Mouse (Mus musculus): ENCODE data around the gene Gmppa. TPM values are rescaled to one million over a fixed set of nuclear protein-coding genes. Genes with fewer than 3 reads are reported as not detected.

Gene Gmppa
- polyA plus RNA-seq, 1 experiment from 2014 or later, result 93.1 TPM

DNA sequence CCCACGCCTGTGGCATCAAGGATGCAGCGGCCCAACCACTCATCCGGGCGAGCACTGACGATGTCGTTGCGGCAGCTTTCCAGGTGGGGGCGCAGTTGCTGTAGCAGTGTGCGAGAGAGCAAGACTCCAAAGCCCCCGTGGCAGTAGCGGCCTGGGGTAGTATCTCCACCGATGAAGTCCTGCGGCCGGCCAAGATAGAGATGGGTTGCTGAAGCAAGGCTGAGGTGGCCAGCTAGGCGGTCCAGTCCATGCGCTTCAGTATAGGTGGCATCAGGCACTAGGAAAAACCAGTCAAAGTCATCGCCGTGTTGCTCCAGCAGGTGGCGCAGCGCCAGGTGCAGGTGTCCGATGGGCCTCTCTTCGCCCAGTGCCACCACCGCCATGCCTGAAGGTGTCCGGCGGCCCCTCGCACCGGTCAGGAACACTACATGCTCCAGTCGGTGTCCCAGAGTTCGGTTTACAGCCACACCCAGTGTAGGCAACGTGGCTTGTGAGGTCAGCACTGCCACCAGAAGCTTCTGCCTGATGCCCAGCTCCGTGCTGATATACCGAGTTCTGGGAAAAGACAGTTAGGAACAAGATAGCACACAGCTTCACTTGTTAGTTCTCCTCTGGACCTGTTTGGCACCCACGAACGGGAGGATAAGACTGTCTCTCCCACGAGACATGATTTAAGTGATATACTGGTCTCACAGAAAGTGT, 41.7 kb downstream of the Gmppa start:
- WGBS, result 8% methylated on average over 35 of the region's 35 CpGs
- no peak overlapping the region for H3K9ac ChIP-seq (replicated peaks; ENCODE audit: low read depth, low read length)

DNA sequence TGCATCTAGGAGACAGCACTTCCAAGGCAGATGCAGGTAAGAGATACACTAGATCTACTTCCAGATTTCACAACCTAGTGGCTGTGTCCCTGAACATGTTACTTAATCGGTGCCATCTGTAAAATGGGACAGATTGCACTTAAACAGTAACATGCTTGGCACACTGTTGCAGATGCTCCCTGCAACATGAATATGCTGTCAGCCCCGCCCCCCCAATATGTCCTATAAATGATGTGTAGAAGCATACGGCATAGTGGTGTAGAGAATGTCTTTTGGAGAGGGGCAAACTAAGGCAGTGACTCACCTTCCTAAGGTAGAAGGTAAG, 42.2 kb downstream of the Gmppa start:
- H3K9ac ChIP-seq (replicated peaks; ENCODE audit: low read depth, low read length), result peak overlapping the region; percentile 73
- WGBS, result 45% methylated on average over 3 of the region's 3 CpGs
- peak overlapping the region; percentile 79 for H3K4me3 ChIP-seq (replicated peaks; ENCODE audit: low read length)
- H3K27ac ChIP-seq (ENCODE audit: low read length), result no peak overlapping the region
- H3K4me1 ChIP-seq (replicated peaks; ENCODE audit: control insufficient read depth, insufficient read depth, low read length), result peaks cover 41% of the 10 kb centered on the region
- H3K9me3 ChIP-seq (ENCODE audit: control insufficient read depth, low read length), result no peaks in the 10 kb centered on the region
- H3K36me3 ChIP-seq (ENCODE audit: control insufficient read depth, insufficient read depth), result peaks cover 27% of the 10 kb centered on the region
- H3K4me2 ChIP-seq (ENCODE audit: low read length), result peak overlapping the region; percentile 91
- ATAC-seq, result no peak
- H3K27me3 ChIP-seq (replicated peaks; ENCODE audit: control insufficient read depth, insufficient read depth, low read length), result peaks cover 5% of the 10 kb centered on the region; the same call in 1 of the 2 replicates

More for the DNA sequence above, 41.7 kb downstream of the Gmppa start:
- Histone ChIP-seq H3K36me3 (ENCODE audit: control insufficient read depth, insufficient read depth) (peaks cover 23% of the 10 kb centered on the region), H3K4me3 (replicated peaks; ENCODE audit: low read length) (peak overlapping the region; percentile 24), H3K27me3 (replicated peaks; ENCODE audit: control insufficient read depth, insufficient read depth, low read length) (peaks cover 5% of the 10 kb centered on the region; the same call in 1 of the 2 replicates), H3K9me3 (ENCODE audit: control insufficient read depth, low read length) (no peaks in the 10 kb centered on the region), H3K4me1 (replicated peaks; ENCODE audit: control insufficient read depth, insufficient read depth, low read length) (peaks cover 37% of the 10 kb centered on the region), H3K4me2 (ENCODE audit: low read length) (peak overlapping the region; percentile 91), H3K27ac (ENCODE audit: low read length) (no peak overlapping the region)
- no peak for ATAC-seq

DNA sequence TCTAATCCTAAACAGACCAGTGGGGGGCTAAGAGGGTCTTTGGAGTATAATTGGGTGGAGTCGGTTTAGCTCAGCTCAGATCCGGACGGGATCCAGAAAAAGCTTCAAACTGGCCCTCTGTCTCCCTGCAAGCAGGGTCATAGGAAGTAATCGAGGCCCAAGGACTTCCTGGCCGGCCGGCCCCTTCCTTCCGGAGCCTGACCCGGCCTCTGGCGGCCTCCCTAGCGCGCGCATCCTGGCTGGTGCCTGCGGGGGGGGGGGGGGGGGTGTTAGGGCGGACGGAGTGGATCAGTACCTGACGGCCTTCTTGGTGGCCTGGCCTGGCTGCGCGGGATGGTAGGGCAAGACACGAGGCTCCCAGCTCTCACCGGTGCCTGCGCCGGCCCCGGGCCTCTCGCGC, 42.8 kb downstream of the Gmppa start:
- peak overlapping the region; percentile 73 for H3K9ac ChIP-seq (replicated peaks; ENCODE audit: low read depth, low read length)
- peak overlapping the region; percentile 79 for H3K4me3 ChIP-seq (replicated peaks; ENCODE audit: low read length)
- H3K4me2 ChIP-seq (ENCODE audit: low read length), result peak overlapping the region; percentile 91
- H3K27me3 ChIP-seq (replicated peaks; ENCODE audit: control insufficient read depth, insufficient read depth, low read length), result peaks cover 5% of the 10 kb centered on the region; the same call in 1 of the 2 replicates
- H3K4me1 ChIP-seq (replicated peaks; ENCODE audit: control insufficient read depth, insufficient read depth, low read length), result peaks cover 41% of the 10 kb centered on the region
- peaks cover 26% of the 10 kb centered on the region for H3K36me3 ChIP-seq (ENCODE audit: control insufficient read depth, insufficient read depth)
- WGBS, result under 1% methylated on average over 14 of the region's 25 CpGs
- peak overlapping the region; percentile 85; the same call in 1 of the 2 replicates for H3K27ac ChIP-seq (ENCODE audit: low read length)
- no peaks in the 10 kb centered on the region for H3K9me3 ChIP-seq (ENCODE audit: control insufficient read depth, low read length)
- ATAC-seq, result no peak

GRCm38 (mm10) chr1:75478916-75479634, 43.3 kb downstream of the Gmppa start, which contains the start of the genes Chpf and Tmem198:
Gene Chpf, minus strand, starts transcription at chr1:75479307.
Gene Tmem198, plus strand, starts transcription at chr1:75479532.
- peak within 1 kb of the TSS; percentile 85 for H3K27ac ChIP-seq (ENCODE audit: low read length)
- H3K9ac ChIP-seq (replicated peaks; ENCODE audit: low read depth, low read length), result peak within 1 kb of the TSS; percentile 73
- peaks cover 5% of the 10 kb centered on the region; the same call in 1 of the 2 replicates for H3K27me3 ChIP-seq (replicated peaks; ENCODE audit: control insufficient read depth, insufficient read depth, low read length)
- peak; percentile 88 for ATAC-seq
- under 1% methylated on average over 72 of the region's 76 CpGs for WGBS
- H3K9me3 ChIP-seq (ENCODE audit: control insufficient read depth, low read length), result no peaks in the 10 kb centered on the region
- peak within 1 kb of the TSS; percentile 79 for H3K4me3 ChIP-seq (replicated peaks; ENCODE audit: low read length)
- H3K4me2 ChIP-seq (ENCODE audit: low read length), result peak within 1 kb of the TSS; percentile 91
- H3K36me3 ChIP-seq (ENCODE audit: control insufficient read depth, insufficient read depth), result peaks cover 23% of the 10 kb centered on the region
- peaks cover 40% of the 10 kb centered on the region for H3K4me1 ChIP-seq (replicated peaks; ENCODE audit: control insufficient read depth, insufficient read depth, low read length)

DNA sequence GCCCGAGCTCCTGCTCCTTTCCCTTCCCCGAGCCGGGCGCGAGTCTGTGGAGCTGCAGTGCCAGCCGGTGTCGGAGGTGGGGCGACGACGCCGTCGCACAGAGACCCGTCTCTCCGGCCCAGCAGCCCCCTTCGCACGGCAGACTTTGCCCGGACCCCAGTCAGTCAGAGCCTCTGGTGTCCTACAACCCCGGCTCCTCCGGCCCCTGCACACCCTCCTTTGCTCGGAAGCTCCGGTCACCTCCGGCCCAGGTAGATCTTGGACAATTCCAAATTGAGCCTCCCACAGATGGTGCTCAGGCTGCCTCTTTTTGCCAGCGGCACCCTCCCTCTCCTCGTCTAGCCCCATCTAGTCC, 43.9 kb downstream of the Gmppa start:
- Histone ChIP-seq H3K36me3 (ENCODE audit: control insufficient read depth, insufficient read depth) (peaks cover 26% of the 10 kb centered on the region), H3K9ac (replicated peaks; ENCODE audit: low read depth, low read length) (peak overlapping the region; percentile 73), H3K4me3 (replicated peaks; ENCODE audit: low read length) (peak overlapping the region; percentile 79), H3K9me3 (ENCODE audit: control insufficient read depth, low read length) (no peaks in the 10 kb centered on the region), H3K4me2 (ENCODE audit: low read length) (peak overlapping the region; percentile 91), H3K27me3 (replicated peaks; ENCODE audit: control insufficient read depth, insufficient read depth, low read length) (peaks cover 5% of the 10 kb centered on the region; the same call in 1 of the 2 replicates), H3K4me1 (replicated peaks; ENCODE audit: control insufficient read depth, insufficient read depth, low read length) (peaks cover 40% of the 10 kb centered on the region), H3K27ac (ENCODE audit: low read length) (peak overlapping the region; percentile 85)
- no peak for ATAC-seq
- 0% methylated on average over 23 of the region's 24 CpGs for WGBS

DNA sequence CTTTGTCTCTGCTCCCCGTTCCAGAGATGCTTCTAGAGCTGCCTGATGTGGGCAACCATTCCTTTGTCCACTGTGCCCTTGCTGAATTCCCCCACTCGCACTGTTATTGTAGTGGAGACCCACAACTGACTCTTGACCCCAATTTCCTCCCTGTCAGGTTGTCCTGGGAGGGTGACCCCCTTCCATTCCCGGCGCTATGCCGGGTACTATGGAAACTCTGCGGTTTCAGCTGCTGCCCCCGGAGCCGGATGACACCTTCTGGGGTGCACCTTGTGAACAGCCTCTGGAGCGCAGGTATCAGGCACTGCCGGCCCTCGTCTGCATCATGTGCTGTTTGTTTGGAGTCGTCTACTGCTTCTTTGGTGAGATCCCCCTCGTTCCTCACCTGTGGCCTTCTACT, 44.3 kb downstream of the Gmppa start:
- Histone ChIP-seq H3K36me3 (ENCODE audit: control insufficient read depth, insufficient read depth) (peaks cover 26% of the 10 kb centered on the region), H3K27me3 (replicated peaks; ENCODE audit: control insufficient read depth, insufficient read depth, low read length) (peaks cover 7% of the 10 kb centered on the region; the same call in 1 of the 2 replicates), H3K9me3 (ENCODE audit: control insufficient read depth, low read length) (no peaks in the 10 kb centered on the region), H3K27ac (ENCODE audit: low read length) (no peak overlapping the region; the same call in 1 of the 2 replicates), H3K4me1 (replicated peaks; ENCODE audit: control insufficient read depth, insufficient read depth, low read length) (peaks cover 40% of the 10 kb centered on the region), H3K4me3 (replicated peaks; ENCODE audit: low read length) (peak overlapping the region; percentile 79), H3K9ac (replicated peaks; ENCODE audit: low read depth, low read length) (peak overlapping the region; percentile 73), H3K4me2 (ENCODE audit: low read length) (peak overlapping the region; percentile 91)
- WGBS, result 15% methylated on average over 13 of the region's 13 CpGs
- ATAC-seq, result no peak

GRCm38 (mm10) chr1:75480735-75481134, 45.0 kb downstream of the Gmppa start:
- peak overlapping the region; percentile 91 for H3K4me2 ChIP-seq (ENCODE audit: low read length)
- 0 out of 2 replicates have a peak overlapping the region, but pooled peaks have one; percentile 16 for H3K9ac ChIP-seq (replicated peaks; ENCODE audit: low read depth, low read length)
- peak overlapping the region; percentile 79 for H3K4me3 ChIP-seq (replicated peaks; ENCODE audit: low read length)
- H3K27me3 ChIP-seq (replicated peaks; ENCODE audit: control insufficient read depth, insufficient read depth, low read length), result peaks cover 12% of the 10 kb centered on the region
- H3K27ac ChIP-seq (ENCODE audit: low read length), result no peak overlapping the region
- H3K36me3 ChIP-seq (ENCODE audit: control insufficient read depth, insufficient read depth), result peaks cover 20% of the 10 kb centered on the region
- peaks cover 40% of the 10 kb centered on the region for H3K4me1 ChIP-seq (replicated peaks; ENCODE audit: control insufficient read depth, insufficient read depth, low read length)
- no peak for ATAC-seq
- WGBS, result 88% methylated on average over 7 of the region's 7 CpGs
- no peaks in the 10 kb centered on the region for H3K9me3 ChIP-seq (ENCODE audit: control insufficient read depth, low read length)

GRCm38 (mm10) chr1:75486561-75486960, 50.8 kb downstream of the Gmppa start:
- Histone ChIP-seq H3K9me3 (ENCODE audit: control insufficient read depth, low read length) (no peaks in the 10 kb centered on the region), H3K4me1 (replicated peaks; ENCODE audit: control insufficient read depth, insufficient read depth, low read length) (peaks cover 23% of the 10 kb centered on the region), H3K27ac (ENCODE audit: low read length) (no peak overlapping the region), H3K4me3 (replicated peaks; ENCODE audit: low read length) (no peak overlapping the region), H3K9ac (replicated peaks; ENCODE audit: low read depth, low read length) (no peak overlapping the region), H3K4me2 (ENCODE audit: low read length) (no peak overlapping the region), H3K27me3 (replicated peaks; ENCODE audit: control insufficient read depth, insufficient read depth, low read length) (peaks cover 28% of the 10 kb centered on the region), H3K36me3 (ENCODE audit: control insufficient read depth, insufficient read depth) (peaks cover 12% of the 10 kb centered on the region)
- 6% methylated on average over 24 of the region's 24 CpGs for WGBS
- no peak for ATAC-seq

GRCm38 (mm10) chr1:75487040-75487404, 51.3 kb downstream of the Gmppa start:
- Histone ChIP-seq H3K36me3 (ENCODE audit: control insufficient read depth, insufficient read depth) (peaks cover 12% of the 10 kb centered on the region), H3K4me1 (replicated peaks; ENCODE audit: control insufficient read depth, insufficient read depth, low read length) (peaks cover 21% of the 10 kb centered on the region), H3K27ac (ENCODE audit: low read length) (no peak overlapping the region), H3K9me3 (ENCODE audit: control insufficient read depth, low read length) (no peaks in the 10 kb centered on the region), H3K27me3 (replicated peaks; ENCODE audit: control insufficient read depth, insufficient read depth, low read length) (peaks cover 28% of the 10 kb centered on the region), H3K9ac (replicated peaks; ENCODE audit: low read depth, low read length) (peak overlapping the region; percentile 48), H3K4me2 (ENCODE audit: low read length) (peak overlapping the region; percentile 88), H3K4me3 (replicated peaks; ENCODE audit: low read length) (peak overlapping the region; percentile 58)
- WGBS, result 1% methylated on average over 13 of the region's 13 CpGs
- ATAC-seq, result peak; percentile 26
